Mouse (Mus musculus) heart, postnatal 10 days (tissue): ENCODE data around the gene Rint1. TPM values are rescaled to one million over a fixed set of nuclear protein-coding genes. Genes with fewer than 3 reads are reported as not detected.

ENCODE experiments used
- DNase-seq, 2 experiments: peaks; one replicate each; pipeline ENCODE4 v3.0.0; 2021
- intact Hi-C: fragments of 180-260 bp; cut with DNase I; formaldehyde crosslinking; loops from one replicate; pipeline ENCODE4 v1.15.1; 2025
- total RNA-seq, 2 experiments: library from RNA; stranded (reverse); gene quantifications; 2 replicates each; pipeline ENCODE4 v1.2.3; 2021

Rint1 gene
- total RNA-seq, 2 experiments from 2014 or later, result 17.1 to 17.4 TPM

- intact Hi-C loops, result no loop called here
- peak; percentile 87 to 88 for DNase-seq
These were observed 74.8 kb downstream of the Rint1 start for GRCm38 (mm10) chr5:23862291-23862690.

DNA sequence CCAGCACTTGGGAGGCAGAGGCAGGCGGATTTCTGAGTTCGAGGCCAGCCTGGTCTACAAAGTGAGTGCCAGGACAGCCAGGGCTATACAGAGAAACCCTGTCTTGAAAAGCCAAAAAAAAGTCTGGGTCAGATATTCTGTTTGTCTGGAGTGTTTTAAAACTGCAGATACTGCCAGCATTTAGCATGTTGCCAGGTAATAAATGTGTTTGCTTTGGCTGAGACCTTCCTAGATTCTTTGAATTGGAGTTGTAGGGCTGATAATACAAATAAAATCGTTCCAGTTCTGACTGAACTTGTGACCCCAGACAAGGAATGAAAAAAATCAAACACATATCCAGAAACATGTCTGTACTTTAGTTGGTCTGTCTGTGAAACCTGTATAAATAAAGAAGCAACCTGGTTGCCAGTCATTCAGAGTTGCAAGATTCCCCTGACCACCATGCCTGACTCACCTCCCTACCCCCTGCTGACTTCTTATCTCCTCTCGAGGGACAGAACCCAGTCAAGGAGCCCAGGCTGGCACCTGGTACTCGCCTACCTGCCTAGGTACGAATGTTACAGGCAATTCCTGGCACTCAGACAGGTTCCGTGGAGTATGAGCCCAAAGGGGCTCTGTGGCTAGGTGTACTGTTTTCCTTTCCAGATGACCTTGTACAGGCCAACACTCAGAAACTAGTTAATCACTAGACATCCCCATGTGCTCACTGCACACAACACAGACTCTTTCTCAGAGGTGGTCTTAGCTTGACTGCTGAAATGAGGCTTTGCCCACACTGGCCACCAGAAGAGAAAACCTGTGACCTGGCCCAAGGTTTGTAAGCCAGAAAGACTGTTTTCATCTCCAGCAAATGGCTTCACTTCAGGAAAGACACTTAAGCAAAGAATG lies 75.9 kb downstream of the Rint1 start:
- peak; percentile 33 to 36 for DNase-seq
- intact Hi-C loops, result no loop called here

DNA sequence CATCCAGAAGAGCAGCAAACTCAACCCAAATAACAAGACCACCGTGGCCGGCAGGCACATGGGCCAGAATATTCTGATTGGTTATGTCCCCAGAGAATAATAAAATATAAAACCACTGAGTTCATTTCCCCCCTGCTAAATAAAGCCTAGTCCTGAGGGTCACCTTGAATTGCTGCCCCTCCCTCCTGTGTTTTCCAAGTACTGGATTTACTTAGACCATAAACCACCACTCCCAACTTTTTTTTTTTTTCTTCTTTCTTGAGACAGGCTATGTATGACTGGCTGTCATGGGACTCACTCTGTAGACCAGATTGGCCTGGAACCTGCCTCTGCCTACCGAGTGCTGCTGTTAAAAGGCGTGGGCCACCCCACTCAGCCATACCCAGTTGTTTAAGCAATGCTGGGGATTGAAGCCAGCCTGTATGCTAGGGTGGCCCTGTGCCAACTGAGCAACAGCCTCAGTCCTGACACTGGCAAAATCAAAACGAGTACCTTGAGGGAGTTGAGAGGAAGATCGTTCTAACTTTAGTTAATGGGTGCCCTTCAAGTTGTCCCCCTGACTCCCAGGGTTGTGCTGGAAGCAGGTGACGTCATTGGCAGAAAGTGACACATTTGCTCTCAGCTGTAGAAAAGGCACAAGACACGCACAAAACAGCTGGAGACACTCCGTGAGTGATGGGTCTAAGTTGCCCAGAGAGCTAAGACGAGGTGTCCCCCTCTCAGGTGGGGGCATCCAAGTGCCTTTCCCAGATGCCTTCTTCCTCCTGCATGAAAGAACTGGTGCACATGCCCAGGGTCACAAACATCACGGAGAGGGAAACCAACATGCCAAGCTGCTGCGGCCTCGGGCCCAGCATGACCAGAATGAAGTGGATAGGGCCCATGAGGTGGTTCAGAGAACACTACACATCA lies 76.8 kb downstream of the Rint1 start:
- intact Hi-C loops, result no loop called here
- peak in 1 of 2 experiments; percentile 8 for DNase-seq

DNA sequence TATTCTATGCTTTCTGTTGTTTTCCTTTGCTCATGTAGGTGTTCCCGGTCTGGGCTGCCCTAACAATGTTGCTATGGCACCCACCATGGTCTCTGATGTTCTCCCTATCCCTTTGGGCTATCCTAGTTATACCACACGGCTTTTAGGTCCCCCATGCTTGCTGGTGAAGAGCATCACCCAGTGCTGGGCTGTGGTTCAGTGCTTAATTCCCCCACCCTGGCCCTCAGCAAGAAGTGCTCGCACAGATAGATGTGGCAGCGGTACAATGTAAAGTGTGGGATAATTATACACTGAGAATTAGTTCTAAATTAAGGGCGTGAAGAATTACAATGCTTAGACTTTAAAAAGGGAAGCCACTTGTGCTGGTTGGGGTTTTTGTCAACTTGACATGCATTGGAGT lies 78.4 kb downstream of the Rint1 start:
- intact Hi-C loops, result no loop called here
- DNase-seq, result no peak

Other genes with a start within 250 kb of the Rint1 start
- 10 to 100 TPM; 48.6 to 53.2 TPM for gene Srpk2, start 103.1 kb upstream of the Rint1 start, total RNA-seq
- gene Pus7, start 4.0 kb upstream of the Rint1 start, total RNA-seq, result 10 to 100 TPM; 12.2 to 13.8 TPM
- 100 to 1,000 TPM; 108 to 109 TPM for gene Tomm7, start 56.5 kb downstream of the Rint1 start, total RNA-seq
- 10 to 100 TPM; 57.8 to 70.4 TPM for gene Fam126a, start 243.0 kb downstream of the Rint1 start, total RNA-seq